In genomic region chr13:33074029-33074428, GRCm38 (mm10) we compare ENCODE assay signal across 8 mouse cellular contexts. TPM values are rescaled to one million over a fixed set of nuclear protein-coding genes. Genes with fewer than 3 reads are reported as not detected.
A peak's percentile ranks its signal among the peaks of the same experiment; 100 is the strongest.
DNase-seq lines count a peak whose midpoint lies in the region; ATAC-seq lines count a peak whose summit lies in the region.

No protein-coding gene starts in this region.

- no peak overlapping the region for H3K27ac ChIP-seq in heart, embryonic 16.5 days (ENCODE audit: low read length)
- no peak overlapping the region for H3K27ac ChIP-seq in liver, embryonic 13.5 days

- H3K4me1 ChIP-seq in heart, embryonic 16.5 days (ENCODE audit: control insufficient read depth, insufficient read depth, low read length): peaks cover 3% of the 10 kb centered on the region; the same call in 1 of the 2 replicates
- H3K4me1 ChIP-seq in liver, embryonic 13.5 days (replicated peaks): no peaks in the 10 kb centered on the region

- H3K9ac ChIP-seq in heart, embryonic 16.5 days (ENCODE audit: low read length): no peak overlapping the region
- no peak overlapping the region for H3K9ac ChIP-seq in liver, embryonic 13.5 days

- H3K4me3 ChIP-seq in heart, embryonic 16.5 days (ENCODE audit: low read length): no peak overlapping the region
- H3K4me3 ChIP-seq in liver, embryonic 13.5 days (replicated peaks): no peak overlapping the region

- DNase-seq in cerebellum, adult 11 months: no peak
- peak; percentile 39 for DNase-seq in urinary bladder, postnatal 25 days (ENCODE audit: low spot score)
- no peak for DNase-seq in urinary bladder, postnatal 10 days (ENCODE audit: low spot score)
- DNase-seq in liver, embryonic 13.5 days: peak; percentile 10
- DNase-seq in spleen, adult 12 weeks (ENCODE audit: low spot score): peak; percentile 7
- no peak for DNase-seq in left cerebral cortex, adult 8-10 months (ENCODE audit: low spot score in 2 of 2)

- peak; percentile 71 for ATAC-seq in cerebellum, adult (ENCODE audit: insufficient number of reproducible peaks, low FRiP score, low TSS enrichment)
- peak; percentile 80; the same call in 1 of the 2 replicates for ATAC-seq in heart, embryonic 16.5 days (replicated peaks; ENCODE audit: extremely low read depth, insufficient read depth, low FRiP score)
- peak; percentile 71; the same call in 1 of the 2 replicates for ATAC-seq in liver, embryonic 13.5 days (ENCODE audit: low read depth)

- no peaks in the 10 kb centered on the region for H3K27me3 ChIP-seq in heart, embryonic 16.5 days (ENCODE audit: control insufficient read depth, insufficient read depth, low read length)
- no peaks in the 10 kb centered on the region; the same call in 1 of the 2 replicates for H3K27me3 ChIP-seq in liver, embryonic 13.5 days

- no peak overlapping the region for H3K4me2 ChIP-seq in heart, embryonic 16.5 days (ENCODE audit: low read depth, low read length)
- H3K4me2 ChIP-seq in liver, embryonic 13.5 days: no peak overlapping the region

- H3K36me3 ChIP-seq in heart, embryonic 16.5 days (ENCODE audit: control insufficient read depth, insufficient read depth): no peaks in the 10 kb centered on the region
- no peaks in the 10 kb centered on the region for H3K36me3 ChIP-seq in liver, embryonic 13.5 days

- no peaks in the 10 kb centered on the region for H3K9me3 ChIP-seq in heart, embryonic 16.5 days (replicated peaks; ENCODE audit: control insufficient read depth, low read length)
- no peaks in the 10 kb centered on the region for H3K9me3 ChIP-seq in liver, embryonic 13.5 days (replicated peaks)

RNA-seq across cellular contexts. Expression of gene Serpinb1b, which starts 4.3 kb away (rescaled TPM):
- 0.09 and 0.21 TPM in 2 replicates for polyA plus RNA-seq in heart, embryonic 16.5 days (2015; fragmentation: Nextera tagmentation; extraction: Ambion mirVana)
- not detected in 2 replicates for polyA plus RNA-seq in liver, embryonic 13.5 days (2015; fragmentation: Nextera tagmentation; extraction: Ambion mirVana)
- total RNA-seq in left cerebral cortex, adult 8-10 months (2022): 1 to 10 TPM; 1.5 to 2.4 (median 1.7) TPM

RNA-seq across cellular contexts. Expression of gene Serpinb9b, which starts 46.8 kb away (rescaled TPM):
- 0.33 and 0.47 TPM in 2 replicates for polyA plus RNA-seq in heart, embryonic 16.5 days (2015; fragmentation: Nextera tagmentation; extraction: Ambion mirVana)
- 0.10 TPM in 1 of 2 replicates, not detected in the other for polyA plus RNA-seq in liver, embryonic 13.5 days (2015; fragmentation: Nextera tagmentation; extraction: Ambion mirVana)
- total RNA-seq in left cerebral cortex, adult 8-10 months (2022): not detected

Comparison
In these comparisons a context has a peak if more than half of its experiments do, and no peak if none do; other contexts are left out.
1. DNase-seq: peak in urinary bladder, postnatal 25 days (single experiment), liver, embryonic 13.5 days (single experiment) and spleen, adult 12 weeks (single experiment); none in cerebellum, adult 11 months (single experiment), urinary bladder, postnatal 10 days (single experiment) and left cerebral cortex, adult 8-10 months (0 of 2).
2. Peak in every context shown above with its lines, with median percentiles within 50 percentile points of each other: ATAC-seq.